Mouse (Mus musculus) G1E (cell line): Measurements from ENCODE around the gene Plch2.

ENCODE experiments used
- CTCF ChIP-seq: IDR thresholded peaks from 2 replicates; pipeline ENCODE4 v1.5.1; 2012; ENCODE audit warnings: low read depth, low read length, inconsistent platforms, mixed read lengths
- GATA1 ChIP-seq: IDR thresholded peaks from 2 replicates; pipeline ENCODE4 v1.6.1; 2012; ENCODE audit warnings: borderline replicate concordance, low read length, inconsistent platforms, mixed read lengths
- GATA2 ChIP-seq: IDR thresholded peaks from 2 replicates; pipeline ENCODE4 v1.6.1; 2012; ENCODE audit warnings: low read depth, low read length, inconsistent platforms, borderline replicate concordance
- POLR2AphosphoS5 ChIP-seq: IDR thresholded peaks from 2 replicates; pipeline ENCODE4 v1.6.1; 2012; ENCODE audit warnings: low read depth, low read length, inconsistent platforms; ENCODE audit not compliant: insufficient replicate concordance

DNA sequence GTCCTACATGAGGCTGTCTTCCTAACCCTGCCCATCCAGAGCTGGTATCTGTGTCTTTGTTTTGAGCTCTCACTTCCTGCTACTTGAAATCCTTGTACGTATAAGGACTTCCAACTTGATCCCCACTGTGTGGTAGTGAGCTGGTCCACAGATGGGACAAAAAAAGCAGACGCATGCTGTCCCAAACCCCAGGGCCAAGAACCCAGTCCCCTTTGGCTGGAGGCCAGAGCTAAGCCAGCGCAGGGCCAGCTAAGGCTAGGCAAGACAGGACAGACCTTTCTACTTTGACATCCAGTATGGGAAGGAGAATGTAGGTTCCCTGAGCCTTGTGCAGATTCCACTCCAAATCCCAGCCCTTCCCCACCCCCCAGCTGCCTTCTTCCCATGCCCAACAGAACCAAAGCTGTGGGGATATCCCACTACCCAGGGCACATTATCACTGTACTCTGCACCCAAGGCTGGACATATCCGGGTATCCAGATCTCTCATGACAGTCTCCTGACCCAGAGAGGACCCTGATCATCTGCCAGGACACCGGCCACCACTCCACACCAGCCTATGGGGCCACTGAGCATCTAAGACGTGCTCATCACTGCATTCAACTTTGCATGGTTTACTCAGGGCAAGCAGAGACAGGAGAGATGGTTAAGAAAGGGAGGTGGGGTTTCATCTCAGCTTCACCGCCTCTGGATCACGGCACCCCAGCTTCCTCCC lies 45.1 kb downstream of the Plch2 start:
- TF ChIP-seq CTCF (no peak), GATA2 (no peak), POLR2AphosphoS5 (no peak), GATA1 (no peak)
